Mouse (Mus musculus): Measurements from ENCODE around the gene Irf2.

Irf2 gene

DNA sequence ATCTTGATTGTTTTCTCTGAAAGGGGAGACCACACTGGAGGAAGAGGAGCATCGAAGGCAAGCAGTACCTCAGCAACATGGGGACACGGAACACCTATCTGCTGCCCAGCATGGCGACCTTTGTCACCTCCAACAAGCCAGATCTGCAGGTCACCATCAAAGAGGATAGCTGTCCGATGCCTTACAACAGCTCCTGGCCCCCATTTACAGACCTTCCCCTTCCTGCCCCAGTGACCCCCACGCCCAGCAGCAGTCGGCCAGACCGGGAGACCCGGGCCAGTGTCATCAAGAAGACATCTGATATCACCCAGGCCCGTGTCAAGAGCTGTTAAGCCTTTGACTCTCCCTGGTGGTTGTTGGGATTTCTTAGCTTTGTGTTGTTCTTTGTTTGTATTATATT is 106.4 kb downstream of the Irf2 start:
- DNase-seq, result no peak

DNA sequence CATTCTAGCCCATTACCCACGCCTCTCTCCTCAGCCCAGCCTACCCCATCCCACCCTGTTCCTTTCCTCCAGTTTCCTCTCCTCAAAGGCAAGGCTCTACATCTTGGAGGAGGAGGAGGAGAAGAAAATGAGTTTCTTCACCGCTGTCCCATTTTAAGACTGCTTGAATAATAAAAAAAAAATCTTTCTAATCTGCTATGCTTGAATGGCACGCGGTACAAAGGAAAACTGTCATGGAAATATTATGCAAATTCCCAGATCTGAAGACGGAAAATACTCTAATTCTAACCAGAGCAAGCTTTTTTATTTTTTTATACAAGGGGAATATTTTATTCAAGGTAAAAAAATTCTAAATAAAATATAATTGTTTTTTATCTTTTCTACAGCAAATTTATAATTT is 107.4 kb downstream of the Irf2 start:
- no peak for DNase-seq

DNA sequence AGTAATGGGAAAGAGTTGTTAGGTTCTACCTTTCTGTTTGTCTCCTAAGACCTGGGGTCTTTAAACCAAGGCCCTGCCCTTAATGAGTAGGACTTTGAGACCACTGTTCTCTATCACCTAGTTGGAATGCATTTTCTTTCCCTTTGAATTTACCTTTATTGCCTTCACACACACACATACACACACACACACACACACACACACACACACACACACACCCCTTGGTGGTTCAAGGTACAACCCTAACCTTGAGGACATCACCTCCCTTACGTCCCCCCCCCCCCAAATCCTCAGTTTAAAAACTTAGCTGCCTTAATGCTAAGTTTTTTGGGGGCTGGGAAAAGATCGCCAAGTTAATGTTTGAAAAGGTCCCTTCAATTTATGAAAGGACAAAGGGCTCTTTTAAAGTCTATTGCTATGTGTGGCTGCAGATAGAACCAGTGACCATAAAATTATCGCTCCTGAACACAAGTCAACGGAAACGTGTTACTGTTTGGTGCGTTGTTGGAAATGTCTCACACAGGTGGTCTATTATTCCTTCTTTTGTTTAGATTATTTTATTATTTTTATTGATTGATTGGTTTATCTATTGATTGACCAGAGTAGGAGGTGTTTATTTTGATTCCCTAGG is 108.6 kb downstream of the Irf2 start:
- DNase-seq, result no peak

DNA sequence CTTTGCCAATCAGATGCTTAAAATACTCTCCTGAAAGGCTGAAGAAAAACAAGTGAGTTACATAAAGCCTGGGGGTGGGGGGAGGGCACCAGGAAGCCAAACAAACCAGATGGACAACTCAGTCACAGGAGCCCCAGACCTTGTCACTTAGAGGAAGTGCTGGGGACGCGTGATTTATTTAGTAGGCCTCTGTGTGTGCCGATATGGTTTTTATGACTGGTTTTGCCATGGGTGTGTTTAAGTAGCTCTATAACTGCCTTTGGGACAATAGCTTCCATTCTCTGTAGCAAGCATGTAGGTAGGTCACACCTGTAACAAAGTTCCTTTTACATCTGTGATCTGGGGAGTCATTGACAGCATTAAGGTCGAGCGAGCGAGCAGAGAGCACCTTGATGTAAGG is 109.4 kb downstream of the Irf2 start:
- DNase-seq, result no peak

DNA sequence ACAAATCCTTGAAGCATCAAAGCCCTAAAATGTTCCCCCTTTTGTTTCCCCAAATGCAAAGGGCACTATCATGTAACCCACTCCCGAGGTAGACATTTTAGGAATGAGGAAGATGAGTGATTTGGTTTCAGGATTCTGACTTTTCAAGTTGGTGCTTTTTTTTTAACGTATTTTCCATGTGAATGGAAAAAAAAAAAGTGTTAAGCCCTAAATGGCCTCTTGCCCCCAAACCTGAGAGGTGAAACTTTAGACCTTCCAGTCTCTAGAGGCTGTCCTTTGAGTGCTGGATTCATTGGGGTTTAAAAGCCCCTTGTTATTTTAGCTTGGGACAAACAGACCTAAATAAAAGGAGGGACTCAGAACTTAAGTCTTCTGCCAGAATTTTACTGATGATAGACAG is 109.9 kb downstream of the Irf2 start:
- no peak for DNase-seq

DNA sequence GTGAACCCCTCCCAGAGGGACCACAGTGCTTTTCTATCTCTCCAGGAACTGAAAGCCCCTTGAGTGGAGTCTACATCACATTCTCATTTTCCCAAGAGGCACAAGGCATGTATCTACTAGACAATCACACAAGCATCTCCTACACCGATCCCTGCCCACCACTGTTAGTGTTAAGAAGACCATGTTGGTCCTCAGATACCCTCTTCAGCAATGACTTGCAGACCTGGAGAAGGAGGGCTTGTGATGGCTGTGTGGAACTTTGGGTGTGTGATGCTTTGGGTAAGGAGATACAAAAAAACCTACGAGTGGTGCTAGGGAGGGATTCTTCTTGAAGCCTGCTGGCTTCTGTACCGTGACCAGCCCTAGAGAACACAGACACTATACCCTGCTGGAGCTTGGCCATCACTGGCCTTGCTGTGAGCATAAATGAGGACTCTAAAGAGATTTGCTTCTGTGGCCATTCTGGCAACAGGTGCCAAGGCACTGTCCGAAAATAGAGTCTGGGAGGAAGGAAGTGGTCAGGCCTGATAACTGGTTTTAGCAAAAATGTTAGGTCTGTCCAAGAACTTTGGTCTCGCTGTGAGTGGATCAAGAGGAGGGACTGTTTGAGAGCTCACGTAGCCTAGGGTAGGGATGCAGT is 110.8 kb downstream of the Irf2 start:
- DNase-seq, result no peak

DNA sequence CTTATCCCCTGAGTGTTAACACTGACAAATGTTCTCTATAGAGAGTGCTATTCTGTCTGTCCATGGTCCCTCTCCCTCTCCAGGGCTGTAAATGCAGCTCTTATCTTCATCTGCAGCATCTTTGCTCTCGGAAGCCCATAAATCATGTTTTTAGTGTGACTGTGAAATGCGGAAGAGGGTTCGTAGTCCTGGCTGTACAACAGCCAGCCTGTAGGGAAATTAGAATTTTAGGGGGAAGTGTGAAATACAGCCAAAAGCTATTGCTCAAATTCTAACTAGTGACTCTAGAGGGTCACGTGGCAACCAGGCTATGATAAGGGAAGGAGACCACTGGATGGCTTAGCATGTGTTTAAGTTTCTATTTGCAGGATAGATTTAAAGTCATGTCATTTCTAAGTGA is 112.0 kb downstream of the Irf2 start:
- no peak for DNase-seq

DNA sequence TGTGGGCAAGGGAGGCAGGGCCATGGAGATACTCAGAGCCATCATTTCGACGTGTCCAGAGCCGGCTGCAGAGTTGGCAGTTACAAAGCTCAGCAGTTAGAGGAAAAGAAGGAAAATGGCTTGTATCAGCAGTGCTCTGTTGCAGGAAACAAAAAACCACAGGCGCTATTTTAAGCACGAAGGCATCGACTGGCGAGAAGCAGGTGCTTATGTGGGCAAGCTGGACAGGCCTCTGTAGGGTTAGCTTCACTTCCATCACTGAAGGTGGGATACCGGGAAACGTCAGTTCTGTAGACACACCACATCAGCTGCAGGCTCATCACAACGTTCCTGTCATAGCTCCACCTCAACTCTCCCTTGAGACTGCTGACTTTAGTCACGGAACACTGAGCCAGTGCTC is 112.8 kb downstream of the Irf2 start:
- DNase-seq, result no peak

DNA sequence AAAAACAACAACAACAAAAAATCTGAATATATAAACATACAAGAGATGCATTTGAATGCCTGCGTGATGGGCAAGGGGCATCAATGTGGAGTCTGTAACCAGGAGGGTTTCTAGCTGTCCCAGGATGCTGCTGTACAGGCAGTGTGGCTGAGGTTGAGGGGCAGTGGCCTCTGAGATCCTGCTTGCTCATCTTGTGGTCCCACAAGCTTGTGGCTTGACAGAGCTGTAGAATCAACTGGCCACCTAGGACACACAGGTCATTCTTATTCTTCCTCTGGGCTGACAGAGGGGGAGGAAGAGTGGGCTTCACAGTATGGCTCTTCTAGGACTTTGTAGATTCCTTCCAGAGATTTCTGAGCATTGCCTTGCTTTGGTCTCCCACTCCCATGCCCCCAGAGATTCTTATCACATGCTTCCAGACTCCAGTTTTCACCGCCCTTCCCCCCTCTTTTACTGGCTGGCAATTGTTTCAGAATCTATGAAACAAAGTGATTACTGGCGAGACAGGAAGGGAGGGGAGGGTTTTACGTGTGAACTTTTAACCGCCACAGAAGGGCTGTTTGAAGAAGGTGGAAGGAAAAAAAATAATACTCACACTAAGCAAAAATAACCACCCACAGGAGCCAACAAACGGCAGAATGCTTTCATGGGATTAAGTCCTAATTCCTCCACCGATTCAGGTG is 119.8 kb downstream of the Irf2 start:
- DNase-seq, result no peak

DNA sequence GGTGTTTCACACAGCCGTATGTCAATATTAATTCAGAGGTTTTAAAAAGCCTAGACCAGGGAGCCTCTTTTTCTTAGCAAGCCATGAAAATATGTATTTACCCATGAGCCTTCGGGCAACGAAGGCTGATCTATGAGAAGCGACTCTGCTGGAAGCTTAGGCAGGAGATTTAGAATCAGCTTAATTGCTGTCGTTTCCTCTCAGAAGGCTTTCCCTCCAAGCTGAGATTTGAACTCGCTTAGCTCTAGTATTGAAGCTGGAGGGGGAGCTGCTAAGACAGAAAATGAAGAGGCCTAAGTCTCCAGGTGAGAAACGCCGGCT is 120.3 kb downstream of the Irf2 start:
- no peak for DNase-seq

DNA sequence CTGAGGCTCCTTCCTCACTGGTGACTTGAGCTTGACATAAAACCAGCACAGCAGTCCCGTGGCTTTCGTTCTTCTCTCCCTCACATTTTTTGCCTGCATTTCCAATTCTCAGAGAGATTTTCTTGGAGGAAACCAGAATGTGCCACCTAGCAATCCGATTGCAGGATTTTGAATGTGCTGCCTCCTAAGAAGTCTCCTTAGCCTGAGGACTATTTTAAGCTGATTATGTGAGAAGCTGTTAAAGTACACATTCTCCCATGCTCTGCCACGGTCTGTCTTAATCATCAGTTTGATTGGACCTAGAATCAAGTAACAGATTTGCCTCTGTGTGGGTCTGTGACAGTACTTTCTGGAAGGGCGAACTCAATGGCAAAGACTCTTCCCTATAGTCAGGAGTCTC is 123.0 kb downstream of the Irf2 start:
- no peak for DNase-seq

DNA sequence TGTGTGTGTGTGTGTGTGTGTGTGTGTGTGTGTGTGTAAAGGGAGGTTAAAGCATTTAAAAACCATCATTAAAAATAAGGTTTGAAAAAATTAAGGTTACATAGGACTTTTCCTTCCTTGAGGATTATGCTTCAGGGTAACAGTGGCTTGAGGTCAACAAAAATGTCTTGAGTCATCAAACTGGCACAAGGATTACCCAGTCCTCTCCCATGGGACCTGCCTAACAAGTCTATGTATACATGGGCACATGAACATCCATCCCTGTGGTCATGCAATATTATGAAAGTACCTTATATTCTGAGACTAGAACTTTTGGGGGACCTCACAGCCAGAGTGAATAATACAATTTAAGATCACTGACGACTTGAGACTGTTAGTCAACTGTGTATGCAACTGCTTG is 125.9 kb downstream of the Irf2 start:
- DNase-seq, result no peak

DNA sequence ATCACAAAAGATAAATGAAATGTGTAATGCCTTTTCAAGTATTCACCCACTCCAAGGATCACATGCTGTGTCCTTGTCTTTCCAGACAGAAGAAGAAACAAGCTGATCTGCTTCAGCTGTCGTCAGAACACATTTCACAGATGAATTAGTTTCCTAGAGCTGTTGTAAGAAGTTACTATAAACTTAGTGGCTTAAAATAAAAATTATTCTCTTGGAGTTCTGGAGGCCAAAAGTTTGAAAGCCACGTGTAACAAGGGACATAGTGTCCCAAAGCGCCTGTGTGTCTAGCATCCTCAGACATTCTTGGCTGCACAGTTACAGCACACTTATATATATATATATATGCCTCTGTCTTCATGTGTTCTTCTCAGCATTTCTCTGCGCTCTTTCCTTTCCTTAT is 127.9 kb downstream of the Irf2 start:
- no peak for DNase-seq

DNA sequence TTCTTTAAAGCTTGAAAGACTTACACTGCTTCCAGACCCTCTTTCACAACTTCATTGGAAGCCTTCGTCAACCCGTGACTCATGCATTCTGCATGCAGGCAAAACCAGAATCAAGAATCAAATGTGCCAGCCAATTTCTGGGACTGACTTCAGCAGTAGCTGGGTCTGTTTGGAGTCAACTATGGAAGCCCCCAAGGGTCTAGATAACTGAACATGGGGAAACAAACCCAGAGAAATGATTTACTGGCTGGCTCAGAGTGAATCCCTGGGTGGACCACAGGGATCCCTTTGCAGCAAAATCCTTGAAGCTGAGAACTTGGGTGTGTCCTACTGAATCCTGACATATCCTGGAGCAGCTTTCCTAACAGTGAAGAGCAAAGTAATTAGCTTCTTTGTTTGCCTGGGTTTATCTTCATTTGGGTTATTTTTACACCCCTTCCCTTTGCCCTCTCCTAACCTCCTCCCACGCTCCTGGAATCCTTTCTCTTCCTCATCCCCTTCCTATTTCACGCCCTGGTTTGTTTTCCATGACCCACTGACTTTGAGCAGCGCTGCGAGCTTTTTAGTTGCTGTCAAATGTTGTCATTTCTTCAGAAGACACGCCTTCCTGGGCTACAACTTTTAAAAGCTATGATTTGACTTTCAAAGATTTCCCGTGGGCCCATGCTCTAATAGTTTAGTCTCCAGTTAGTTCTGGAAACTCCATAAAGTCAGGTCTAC is 129.0 kb downstream of the Irf2 start:
- no peak for DNase-seq

DNA sequence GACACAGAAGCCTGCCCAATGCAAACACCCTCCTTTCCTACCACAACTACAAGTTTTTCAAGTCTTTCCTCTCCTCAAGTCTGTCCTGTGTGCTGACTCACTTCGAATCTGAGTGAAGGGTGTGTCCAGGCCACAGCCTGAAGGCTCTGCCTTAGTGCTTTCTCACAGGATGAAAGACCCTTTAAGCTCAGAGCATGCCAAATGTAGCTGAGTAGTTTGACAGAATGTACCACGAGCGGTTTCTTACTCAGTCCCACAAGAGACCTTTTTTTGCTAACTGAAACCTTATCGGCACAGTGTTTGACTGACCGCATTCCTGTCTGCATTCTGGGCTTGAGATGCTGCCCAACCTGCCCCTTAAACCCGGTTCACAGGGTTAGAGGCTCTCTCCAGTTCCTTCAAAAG is 130.0 kb downstream of the Irf2 start:
- no peak for DNase-seq

DNA sequence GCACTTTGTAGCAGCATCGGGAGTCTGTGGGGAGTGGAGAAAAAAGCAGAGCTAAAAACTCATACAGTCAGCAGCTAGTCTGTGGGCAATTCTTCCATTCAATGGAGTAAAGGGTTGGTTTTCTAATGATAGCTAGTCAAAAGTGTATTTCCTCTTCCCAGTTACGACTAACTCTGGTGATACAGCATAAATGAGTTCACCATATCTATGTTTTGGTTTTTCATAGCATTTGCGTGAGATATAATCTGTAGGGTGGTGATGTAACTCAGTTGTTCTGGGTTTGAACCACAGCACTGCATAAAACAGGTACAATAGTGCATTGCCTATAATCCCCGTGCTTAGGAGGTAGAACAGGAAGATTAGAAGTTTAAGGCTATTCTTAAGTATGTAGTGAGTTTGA is 131.6 kb downstream of the Irf2 start:
- DNase-seq, result no peak

DNA sequence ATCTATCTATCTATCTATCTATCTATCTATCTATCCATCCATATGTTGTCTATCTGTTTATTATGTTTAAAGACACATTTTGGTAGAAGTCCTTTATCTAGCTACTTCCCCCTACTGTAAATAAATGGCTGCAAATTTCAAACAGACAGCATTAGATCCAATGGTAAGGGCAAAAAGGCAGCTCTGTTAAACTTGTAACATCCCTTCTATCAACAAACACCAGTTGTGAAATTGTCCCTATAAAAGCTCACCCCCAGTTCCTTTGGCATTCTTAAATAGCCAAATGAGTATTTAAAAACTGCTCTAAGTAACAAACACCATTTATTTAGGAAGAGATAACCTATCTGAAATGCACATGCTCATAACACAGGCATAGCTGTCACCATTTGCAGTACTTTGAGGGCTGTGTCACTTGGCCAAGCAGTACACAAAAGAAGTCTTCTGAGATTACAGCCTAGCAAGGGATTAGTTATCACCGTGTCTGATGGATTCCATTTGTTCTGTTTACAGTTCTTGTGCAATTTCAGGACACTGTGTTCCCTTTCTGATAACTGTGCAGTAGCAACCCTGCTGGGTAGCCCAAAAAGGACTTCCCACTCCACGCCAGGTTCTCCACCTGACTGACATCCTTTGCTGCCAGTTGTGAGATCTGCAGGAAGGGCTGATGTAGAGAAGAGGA is 136.2 kb downstream of the Irf2 start:
- DNase-seq, result no peak

DNA sequence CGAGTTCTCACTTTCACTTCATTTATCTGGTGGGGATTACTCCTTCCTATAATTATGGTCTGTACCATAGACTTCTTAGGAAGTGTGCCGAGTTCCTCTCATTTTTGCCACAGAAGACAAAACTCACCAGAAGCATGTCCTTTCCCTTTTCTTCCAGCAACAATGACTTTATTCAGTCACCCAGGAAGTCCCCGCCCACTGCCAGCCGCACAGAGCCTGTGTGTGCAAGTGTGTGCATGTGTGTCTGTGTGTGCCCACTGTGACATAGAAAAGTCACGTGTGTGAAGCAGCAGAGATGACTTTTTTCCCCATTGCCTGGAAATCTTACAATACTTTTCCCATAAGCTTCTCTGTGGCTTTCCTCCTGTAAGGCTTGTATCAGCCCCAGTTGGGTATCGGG is 141.8 kb downstream of the Irf2 start:
- DNase-seq, result no peak

DNA sequence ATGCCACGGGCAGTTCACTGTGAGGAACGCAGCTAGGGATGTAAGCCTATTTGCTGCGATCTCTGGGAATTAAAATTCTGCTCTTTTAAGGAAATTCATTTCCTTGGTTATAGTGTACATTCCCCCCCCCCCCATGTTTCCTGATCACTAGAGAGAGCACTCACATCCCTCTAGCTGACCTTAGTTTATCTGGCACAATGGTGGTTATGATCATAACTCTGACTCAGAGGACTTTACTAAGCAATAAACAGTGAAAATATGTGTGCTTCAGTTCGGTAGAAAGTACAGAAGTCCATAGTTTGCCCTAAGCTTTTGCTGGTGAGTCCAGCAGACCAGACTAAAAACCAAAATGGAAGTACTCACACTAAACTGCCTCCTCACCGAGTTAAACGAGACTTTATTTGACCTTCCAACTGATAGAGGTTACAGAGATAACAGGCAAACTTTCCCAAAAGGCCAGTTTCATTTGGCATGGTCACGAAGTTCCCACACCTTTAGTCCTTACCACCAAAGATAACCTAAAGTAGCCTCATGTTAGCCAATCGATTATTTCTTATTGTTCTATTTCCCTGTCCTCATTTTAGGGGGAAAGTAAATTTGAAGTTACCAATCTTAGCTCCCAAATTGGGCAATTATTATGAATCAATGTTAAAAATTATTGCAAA is 142.4 kb downstream of the Irf2 start:
- no peak for DNase-seq

DNA sequence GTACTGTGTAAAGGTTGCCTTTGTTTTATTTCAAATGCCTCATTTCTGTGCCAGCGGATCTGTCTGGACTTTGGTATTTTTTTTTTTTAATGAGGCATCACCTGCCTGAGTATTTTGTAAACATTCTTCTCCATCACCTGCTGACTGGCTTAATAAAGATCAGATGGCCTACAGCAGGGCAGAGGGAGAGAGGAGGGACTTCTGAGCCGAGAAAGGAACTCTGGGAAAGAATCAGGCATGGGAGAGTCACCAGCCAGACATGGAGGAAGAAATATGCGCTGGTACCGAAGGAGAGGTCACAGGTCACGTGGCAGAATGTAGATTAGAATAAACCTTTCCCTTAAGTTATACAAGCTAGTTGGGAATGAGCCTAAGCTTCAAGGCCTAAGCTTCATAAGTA is 143.2 kb downstream of the Irf2 start:
- no peak for DNase-seq

DNA sequence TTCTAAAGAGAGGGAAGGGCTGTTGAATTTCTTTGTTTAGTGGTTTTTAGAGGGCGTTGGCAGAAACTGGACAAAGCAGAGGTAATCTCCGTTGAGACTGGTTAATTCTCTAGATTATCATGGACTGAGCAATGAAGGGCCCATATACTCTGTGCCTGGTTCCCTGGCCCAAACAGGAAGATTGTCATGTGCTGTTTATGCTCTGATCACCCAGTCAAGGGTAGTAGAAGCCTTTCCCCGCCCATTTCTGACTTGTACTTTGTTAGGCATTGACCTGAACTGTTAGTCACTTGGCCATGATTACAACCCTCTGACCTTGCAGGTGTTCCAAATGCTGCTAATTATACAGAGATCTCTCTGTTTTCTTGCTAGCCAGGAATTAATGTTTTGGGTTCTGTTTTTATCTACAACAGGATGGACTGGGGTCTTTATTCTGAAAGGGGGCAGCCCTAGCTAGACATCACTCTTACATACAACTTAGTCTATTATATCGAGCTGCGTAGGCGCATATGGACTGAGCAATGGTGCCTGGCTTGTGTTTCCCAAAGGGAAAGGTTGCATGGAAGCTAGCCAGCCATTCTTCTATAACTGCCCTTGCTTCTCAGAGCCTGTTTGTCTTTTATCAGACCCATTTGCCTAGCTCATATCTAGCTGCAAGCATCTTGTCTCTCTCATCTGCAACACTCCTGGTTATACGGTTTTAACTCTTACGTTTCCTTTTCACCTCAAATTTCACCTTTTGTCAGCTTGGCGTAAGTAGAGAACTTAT is 143.9 kb downstream of the Irf2 start:
- no peak for DNase-seq

DNA sequence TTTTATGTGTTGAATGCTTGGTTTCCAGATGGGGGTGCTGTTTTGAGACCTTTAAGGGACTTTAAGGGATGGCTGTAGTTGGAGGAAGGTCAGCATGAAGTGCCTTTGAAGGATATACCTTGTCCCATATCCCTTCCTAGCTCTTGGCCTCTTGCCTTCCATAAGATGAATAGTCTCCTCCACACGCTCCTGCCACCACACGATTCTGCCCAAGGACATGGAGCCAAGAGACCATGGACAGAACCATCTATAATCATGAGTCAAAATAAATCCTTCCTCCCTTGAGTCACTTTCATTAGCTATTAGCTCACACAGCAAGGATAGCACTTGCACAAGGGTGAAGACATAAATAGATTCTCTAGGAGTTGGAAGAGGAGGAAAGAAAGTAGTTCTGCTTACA is 146.3 kb downstream of the Irf2 start:
- DNase-seq, result no peak

All from cerebellum, adult 11-12 months (tissue).